Mouse (Mus musculus): ENCODE results near the gene Dmrt2.

Gene Dmrt2

DNA sequence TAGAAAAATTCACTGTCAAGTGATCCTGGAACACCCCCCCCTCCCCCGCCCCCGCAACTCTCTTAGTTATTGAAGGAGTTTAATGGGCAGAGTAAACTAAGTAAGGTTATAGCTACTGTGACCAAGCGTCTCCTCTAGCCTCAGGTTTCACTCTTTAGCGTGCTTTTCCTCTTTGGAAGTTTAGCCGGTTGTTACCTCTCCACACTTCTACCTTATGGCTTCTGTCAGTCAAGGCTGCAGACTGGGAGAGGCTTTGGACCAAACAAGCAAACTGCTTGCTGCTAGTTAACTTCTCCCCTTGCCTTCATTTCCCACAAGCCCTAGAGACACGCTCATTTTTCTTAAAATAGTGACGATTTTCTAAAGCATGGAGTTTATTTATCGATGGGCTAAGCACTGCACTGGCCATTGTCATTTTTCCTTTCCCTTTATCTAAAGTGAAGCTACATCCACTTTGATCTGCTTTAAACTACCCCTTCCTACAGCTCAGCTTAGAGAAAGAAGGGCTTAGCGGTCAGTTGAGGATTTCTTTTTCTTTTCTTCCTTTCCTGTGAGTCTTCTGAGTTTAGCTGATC lies 3.7 kb downstream of the Dmrt2 start:
- in situ Hi-C loops (cut with MboI, MseI), result no loop called here

DNA sequence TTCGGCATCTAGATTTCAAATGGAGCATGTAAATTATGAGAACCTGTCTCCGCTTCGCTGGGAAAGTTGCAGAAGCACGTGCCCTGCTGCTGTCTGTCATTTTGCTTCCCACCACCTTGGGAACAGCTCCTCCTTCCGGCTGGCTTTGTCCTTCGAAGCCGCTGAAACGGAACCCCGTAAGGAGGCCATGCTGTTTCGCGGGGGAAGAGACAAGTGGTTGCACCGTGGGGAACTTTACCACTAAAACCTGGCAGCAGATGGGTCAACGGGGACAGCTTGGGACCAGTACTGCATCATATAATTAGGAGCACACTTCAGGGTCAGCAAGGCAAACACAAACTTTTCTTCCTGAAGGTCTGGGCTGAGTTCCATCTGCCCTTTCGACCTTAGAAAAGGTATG lies 26.6 kb downstream of the Dmrt2 start:
- in situ Hi-C loops (cut with MboI, MseI), result no loop called here

DNA sequence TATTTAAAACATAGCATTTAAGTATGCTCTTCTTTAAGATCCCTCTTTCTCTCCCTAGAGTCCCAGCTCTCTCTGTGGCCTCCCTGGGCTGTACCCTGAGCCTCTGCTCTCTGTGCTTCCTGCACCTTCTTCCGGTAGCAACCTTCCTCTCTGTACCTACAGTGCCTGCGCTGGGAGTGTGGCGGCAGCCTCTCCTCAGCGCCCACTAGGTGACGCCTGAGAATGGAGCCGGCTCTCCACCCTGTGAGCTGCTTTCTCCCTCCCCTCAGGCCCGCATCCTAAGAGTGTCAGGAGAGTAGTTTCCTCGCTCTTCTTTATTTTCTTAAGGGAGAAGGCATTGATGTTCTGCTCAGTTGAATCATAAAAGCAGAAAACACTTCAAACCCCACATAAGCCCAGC lies 41.2 kb downstream of the Dmrt2 start:
- in situ Hi-C loops (cut with MboI, MseI), result no loop called here

DNA sequence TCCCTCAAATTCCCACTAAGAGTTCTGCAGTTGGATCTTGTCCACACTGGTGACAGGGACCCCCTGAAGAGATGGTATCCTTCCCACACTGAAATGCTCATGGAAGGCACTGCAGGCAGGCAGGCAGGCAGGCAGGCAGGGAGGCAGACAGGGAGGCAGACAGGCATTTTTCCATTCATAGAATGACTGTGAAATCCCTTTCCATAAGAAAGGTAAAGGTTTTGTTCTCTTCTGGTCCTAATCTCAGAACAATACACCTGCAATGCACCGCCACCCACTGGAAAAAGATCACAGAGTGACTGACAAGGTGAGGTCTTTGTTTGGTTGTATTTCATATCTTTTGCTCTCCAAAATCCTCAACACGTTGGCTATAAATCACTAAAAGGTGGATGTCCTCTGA lies 42.7 kb downstream of the Dmrt2 start:
- in situ Hi-C loops (cut with MboI, MseI), result no loop called here

DNA sequence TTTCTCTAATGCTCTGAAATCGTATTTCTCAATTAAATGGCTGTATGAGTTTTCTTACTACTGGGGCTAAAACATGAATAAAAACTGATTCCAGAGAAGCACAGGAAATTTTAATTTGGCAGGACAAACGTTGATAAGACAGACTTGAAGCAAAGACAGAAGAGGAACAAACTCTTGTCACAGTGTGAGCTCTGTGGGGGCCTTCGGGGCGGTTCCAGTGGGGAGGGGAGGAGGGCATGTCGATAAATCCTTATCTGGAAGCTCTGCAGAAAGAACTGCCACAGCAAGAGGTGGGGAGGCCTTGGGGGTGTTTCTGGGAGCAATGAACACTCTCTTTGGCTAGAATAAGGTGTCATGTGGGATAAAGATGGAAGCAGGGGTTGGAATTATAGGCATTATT lies 50.4 kb downstream of the Dmrt2 start:
- in situ Hi-C loops (cut with MboI, MseI), result no loop called here

Data from T-helper 17 cell (primary cell).